Mouse (Mus musculus): ENCODE measurements around the gene Gbf1. TPM values are rescaled to one million over a fixed set of nuclear protein-coding genes. Genes with fewer than 3 reads are reported as not detected.
A peak's percentile ranks its signal among the peaks of the same experiment; 100 is the strongest.

The Gbf1 gene
- total RNA-seq, 4 experiments from 2014 or later, result 39.3 to 52.2 (median 46.2) TPM

GRCm38 (mm10) chr19:46314872-46315742 lies 162.8 kb downstream of the Gbf1 start:
- DNase-seq (ENCODE audit: low spot score in 2 of 2), result no peak

- no peak for DNase-seq (ENCODE audit: low spot score in 2 of 2)
Measured at GRCm38 (mm10) chr19:46315752-46316610, 163.7 kb downstream of the Gbf1 start.

DNA sequence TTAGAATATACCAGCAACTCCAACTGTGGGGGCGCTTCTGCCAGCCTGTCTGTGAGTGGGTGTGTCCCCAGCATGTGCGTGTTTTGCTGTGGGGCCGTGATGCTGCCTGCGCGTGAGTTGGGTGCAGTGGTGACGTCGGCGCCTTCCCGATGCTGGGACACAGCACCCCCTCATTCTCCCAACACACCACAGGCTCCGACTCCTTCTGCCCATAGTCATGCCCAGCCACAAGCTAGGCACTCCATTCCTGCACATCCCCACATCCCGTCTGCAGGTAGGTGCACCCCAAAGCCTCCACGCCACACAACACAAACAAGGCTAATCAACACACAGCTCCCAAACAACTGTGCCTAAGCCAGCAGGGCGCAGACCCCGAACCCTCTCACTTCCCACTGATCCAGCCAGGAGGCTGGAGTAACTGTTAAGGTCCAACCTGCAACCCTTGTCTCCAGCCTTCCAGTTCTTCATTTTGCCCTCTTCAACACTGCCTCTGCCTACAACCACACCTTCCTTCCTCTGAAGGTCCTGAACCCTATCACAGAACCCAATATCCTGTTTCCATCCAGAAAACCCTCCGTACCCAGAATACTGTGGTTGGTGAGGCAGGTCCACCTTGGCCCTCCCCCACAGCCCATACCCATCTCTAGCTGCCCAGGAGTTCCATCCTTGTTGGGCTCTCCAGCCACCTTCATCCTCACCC lies 164.7 kb downstream of the Gbf1 start:
- peak in 1 of 2 experiments; percentile 2 for DNase-seq (ENCODE audit: low spot score in 2 of 2)

DNA sequence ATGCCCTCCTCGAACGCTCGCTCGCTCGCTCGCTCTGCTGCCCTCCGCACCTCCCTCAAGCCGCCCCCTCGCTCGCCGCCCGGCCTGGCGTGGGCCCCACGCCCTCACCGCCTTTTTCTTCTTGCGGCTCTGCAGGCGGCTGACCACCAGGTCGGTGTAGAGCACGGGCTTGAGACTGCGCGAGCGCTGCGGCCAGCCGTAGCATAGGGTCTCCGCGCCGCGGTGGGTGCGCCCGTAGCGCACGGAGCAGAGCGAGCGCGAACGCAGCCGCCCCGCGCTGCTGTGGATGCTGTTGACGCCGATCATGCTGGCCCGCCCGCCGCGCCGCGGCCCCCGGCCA lies 165.2 kb downstream of the Gbf1 start:
- DNase-seq (ENCODE audit: low spot score in 2 of 2), result no peak

GRCm38 (mm10) chr19:46318031-46318471 lies 165.7 kb downstream of the Gbf1 start:
- DNase-seq (ENCODE audit: low spot score in 2 of 2), result peak in 1 of 2 experiments; percentile 2

DNA sequence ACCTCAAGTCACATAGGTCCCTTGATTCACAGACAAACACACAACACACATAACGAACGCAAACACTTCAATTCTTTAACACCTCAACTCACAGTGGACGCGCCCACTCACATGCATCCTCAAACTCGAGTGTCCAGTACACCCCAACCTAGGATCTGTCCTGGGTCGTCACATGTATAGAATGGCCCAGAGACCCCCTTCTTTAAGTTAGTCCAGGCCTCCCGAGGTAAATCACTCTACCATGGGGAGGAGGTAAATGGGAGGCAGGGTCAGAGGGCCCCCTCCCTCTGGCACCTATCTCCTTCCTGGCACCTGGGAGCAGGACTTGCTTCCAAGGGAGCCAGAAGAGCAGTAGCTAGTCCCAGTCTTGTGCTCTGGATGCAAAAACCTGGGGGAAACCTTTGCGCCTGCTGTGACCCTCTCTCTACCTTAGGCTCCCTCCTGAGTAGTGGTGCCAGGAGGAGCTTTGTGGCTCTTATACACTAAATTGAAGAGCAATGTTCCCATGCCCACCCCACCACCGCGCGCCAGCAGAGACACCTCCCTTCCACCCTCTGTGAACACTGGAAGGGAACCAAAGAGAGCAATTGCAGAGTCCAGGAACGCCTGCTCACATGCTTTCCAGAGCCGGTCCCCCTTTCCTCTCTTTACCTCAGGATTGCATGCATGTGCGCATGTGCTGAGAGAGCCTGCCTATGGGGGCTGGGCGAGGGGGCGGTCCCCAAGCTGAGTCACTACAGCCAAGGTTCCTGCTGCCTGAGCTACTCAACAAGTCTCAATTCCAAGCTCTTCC lies 166.5 kb downstream of the Gbf1 start:
- no peak for DNase-seq (ENCODE audit: low spot score in 2 of 2)

DNA sequence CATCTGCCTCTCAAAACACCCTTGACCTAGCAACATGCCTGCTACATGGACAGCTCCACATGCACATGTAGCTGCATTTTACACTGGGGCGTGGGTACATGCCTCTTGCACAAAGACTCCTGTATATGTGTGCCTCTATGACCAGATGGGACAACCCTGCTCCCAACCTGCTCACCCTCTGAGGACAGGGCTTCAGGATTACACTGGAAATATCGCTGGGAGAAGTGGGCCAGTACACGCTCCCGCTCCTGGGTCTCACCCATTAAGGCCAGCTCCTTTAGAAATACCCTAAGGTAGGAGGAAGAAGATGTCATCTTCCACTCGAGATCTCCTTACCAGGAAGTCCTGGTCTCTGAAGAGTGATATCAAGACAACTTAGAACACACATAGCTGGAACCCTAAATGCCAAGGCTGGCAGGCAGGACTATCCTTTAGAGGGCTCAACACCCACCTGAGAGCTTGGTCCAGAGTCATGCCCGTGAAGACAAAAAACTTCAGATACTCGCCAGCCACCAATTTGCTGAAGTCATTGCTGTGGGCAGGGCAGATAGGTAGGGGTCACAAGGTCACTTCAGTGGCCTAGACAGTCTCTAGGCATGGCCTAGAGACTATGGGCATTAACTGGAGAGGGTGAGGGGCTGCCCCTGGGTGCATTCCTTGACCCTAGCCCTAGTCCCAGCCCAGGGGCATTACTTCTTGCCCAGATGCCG lies 167.9 kb downstream of the Gbf1 start:
- no peak for DNase-seq (ENCODE audit: low spot score in 2 of 2)

DNA sequence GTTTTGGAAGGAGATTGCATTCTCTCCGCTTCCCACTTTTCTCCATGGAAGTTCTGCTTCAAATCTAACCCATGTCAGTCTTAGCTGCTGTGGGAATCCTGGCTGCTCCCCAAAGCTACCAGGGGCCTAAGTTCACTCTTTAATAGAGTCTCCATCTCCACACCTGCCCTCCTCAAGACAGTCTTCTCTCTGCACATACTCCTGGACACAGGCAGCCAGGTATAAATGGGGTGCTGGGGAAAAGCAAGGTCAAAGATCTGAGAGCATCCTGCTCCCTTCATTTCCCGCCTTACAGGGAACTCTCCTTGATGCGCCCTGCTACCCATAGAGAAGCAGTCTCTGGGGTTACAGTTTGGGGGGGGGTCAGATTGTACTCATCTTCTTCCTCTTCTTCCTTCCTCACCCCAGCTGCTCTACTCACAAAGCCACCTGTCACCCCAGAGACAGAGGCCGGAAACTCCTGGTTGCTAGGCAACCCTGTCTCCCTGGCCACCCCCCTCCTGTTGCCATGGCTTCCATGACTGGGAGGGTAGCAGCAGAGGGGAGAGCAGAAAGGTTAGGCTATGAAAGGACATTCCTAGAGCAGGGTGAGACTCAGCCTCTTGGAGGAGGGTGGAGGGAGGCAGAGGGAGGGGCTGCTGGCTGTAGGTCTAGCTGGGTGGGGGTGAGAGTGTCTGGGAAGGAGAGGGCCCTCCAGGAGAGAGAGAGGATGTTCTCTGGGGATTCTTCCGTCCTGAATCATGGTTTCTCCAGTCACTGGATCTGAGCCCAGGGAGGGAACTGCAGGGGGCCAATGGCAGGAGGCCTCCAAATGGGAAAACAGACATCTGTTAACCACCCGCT lies 169.0 kb downstream of the Gbf1 start:
- no peak for DNase-seq (ENCODE audit: low spot score in 2 of 2)

GRCm38 (mm10) chr19:46322144-46322995 lies 170.1 kb downstream of the Gbf1 start:
- no peak for DNase-seq (ENCODE audit: low spot score in 2 of 2)

DNA sequence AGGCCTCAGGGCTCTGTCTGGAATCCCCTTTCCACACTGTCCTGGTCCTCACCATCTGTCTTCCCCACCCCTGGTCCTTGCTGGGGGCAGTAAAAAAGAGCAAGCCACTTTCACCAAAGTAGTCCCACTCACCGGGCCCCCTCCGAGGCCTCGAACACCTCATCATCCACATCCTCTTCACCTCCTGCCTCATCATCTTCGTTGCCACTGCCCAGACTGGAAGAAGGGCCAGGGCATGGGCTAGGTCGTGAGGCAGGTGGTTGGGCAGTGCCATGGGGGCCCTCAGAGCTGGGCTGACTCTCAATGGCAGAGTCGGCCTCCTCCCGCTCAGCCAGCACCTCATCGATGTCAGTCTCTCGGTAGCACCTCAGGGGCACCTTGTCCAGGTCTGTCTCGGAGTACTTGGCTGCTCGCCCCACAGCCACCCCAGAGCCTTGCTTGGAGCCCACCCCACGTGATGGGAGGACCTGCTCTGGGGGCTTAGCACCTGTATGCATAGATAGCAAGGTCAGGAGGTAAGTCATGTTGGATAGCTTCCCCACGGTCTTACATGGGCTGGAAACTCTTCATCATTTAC lies 170.8 kb downstream of the Gbf1 start:
- no peak for DNase-seq (ENCODE audit: low spot score in 2 of 2)

- DNase-seq (ENCODE audit: low spot score in 2 of 2), result no peak
Measured at GRCm38 (mm10) chr19:46323716-46324115, 171.4 kb downstream of the Gbf1 start.

DNA sequence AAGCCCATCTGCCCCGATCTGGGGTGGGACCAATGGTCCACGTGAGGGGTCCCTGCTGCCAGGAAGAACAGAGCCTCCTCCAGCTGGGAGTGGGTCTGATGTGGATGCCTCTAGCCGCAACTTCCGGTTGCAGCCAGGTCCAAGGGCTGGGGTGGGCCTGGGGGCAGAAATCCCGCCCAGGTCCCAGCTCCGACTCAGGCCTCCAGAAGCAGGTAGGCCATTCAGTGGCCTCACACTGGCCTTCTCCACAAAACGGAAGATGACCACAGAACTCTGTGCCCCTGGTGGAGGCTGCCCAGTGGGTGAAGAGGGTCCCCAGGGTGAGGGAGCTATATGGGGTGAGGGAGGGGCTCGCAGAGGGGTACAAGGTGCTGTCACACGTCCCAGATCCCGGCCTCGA lies 172.1 kb downstream of the Gbf1 start:
- DNase-seq (ENCODE audit: low spot score in 2 of 2), result no peak

DNA sequence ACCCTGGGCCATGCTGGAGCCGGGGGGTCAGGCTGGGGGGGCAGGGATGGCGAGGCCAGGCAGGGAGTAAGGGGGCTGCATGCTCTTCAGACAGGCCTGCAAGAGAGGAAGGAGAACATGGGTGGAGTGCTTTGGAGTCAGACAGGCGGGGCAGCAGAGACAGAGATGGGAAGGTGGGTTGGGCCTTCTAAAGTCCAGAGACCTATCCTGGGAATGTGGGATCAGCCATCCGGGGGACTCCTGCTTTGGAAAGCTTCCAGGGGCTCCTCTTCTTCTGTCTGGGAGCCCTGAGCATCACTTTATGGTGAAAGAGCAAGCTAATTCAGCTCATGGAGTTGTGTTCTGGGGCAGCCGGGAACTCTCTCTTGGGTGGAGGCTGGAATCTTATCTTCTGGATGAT lies 172.6 kb downstream of the Gbf1 start:
- no peak for DNase-seq (ENCODE audit: low spot score in 2 of 2)

GRCm38 (mm10) chr19:46326019-46326755 lies 173.9 kb downstream of the Gbf1 start:
- DNase-seq (ENCODE audit: low spot score in 2 of 2), result no peak

GRCm38 (mm10) chr19:46326756-46327305 lies 174.5 kb downstream of the Gbf1 start, which contains the start of gene Psd:
TSS of gene Psd (minus strand) at chr19:46327156.
- no peak for DNase-seq (ENCODE audit: low spot score in 2 of 2)

DNA sequence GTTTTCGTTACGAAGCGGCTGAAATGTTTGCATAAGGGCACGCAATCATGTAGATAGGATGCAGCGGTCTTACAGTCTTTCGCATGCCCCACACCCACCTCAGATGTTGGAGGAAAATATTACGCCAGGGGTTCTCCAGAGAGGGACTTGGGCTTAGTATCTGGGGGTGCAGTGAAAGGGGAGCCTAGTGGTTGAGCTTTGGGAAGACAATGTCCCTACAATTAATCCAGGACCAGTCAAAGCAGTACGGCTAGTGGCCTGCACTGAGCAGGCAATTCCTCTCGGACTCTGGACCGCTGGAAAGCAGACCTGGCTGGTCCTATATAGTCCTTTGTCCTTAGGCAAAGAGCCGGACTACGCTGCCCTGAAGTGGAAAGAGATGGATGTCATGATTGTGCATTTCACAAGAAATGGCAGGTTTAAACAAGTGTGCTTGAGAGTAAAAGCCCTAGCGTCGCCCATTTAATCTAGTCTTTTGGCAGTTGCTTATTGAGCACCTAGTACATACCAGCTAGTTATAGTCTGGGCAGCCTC lies 175.3 kb downstream of the Gbf1 start:
- no peak for DNase-seq (ENCODE audit: low spot score in 2 of 2)
